Mouse (Mus musculus) forebrain, embryonic 13.5 days (tissue): Measurements from ENCODE around the gene Cbx7. TPM values are rescaled to one million over a fixed set of nuclear protein-coding genes. Genes with fewer than 3 reads are reported as not detected.

Experiments used
- ATAC-seq: fragments of 200-750 bp; cut with Nextera tagmentation; 2 replicates; pipeline ENCODE4 v1.8.0; 2017
- H3K27ac ChIP-seq: fragments of 300-500 bp; sonication (generic); 2 replicates; pipeline ENCODE4 v1.5.1; 2015; ENCODE audit warnings: inconsistent platforms, mild to moderate bottlenecking, moderate library complexity
- H3K27me3 ChIP-seq: fragments of 300-500 bp; sonication (generic); 2 replicates; pipeline ENCODE4 v1.6.1; 2015; ENCODE audit warnings: mild to moderate bottlenecking, inconsistent platforms
- H3K36me3 ChIP-seq: fragments of 300-500 bp; sonication (generic); 2 replicates; pipeline ENCODE4 v1.6.1; 2015; ENCODE audit warnings: mild to moderate bottlenecking, inconsistent platforms; ENCODE audit not compliant: poor library complexity, severe bottlenecking
- H3K4me1 ChIP-seq: fragments of 300-500 bp; sonication (generic); 2 replicates; pipeline ENCODE4 v1.6.1; 2015; ENCODE audit warnings: inconsistent platforms
- H3K4me2 ChIP-seq: fragments of 300-500 bp; sonication (generic); 2 replicates; pipeline ENCODE4 v1.6.1; 2015; ENCODE audit warnings: inconsistent platforms, mild to moderate bottlenecking, moderate library complexity
- H3K4me3 ChIP-seq: fragments of 300-500 bp; sonication (generic); 2 replicates; pipeline ENCODE4 v1.5.1; 2015; ENCODE audit warnings: mild to moderate bottlenecking, inconsistent platforms
- H3K9ac ChIP-seq: fragments of 300-500 bp; sonication (generic); 2 replicates; pipeline ENCODE4 v1.6.1; 2015; ENCODE audit warnings: mild to moderate bottlenecking, inconsistent platforms
- H3K9me3 ChIP-seq: fragments of 300-500 bp; sonication (generic); replicated peaks from 2 replicates; pipeline ENCODE4 v1.6.1; 2016; ENCODE audit warnings: inconsistent platforms
- WGBS: fragments of 180-500 bp; shearing (Covaris S2); methylation state at CpG from one replicate; pipeline ENCODE4 v1.1.7; 2015; 5-methylcytosine and 5-hydroxymethylcytosine counted together
- polyA plus RNA-seq: library from polyadenylated mRNA; unstranded; fragments of >200 nt; fragmentation: Nextera tagmentation; extraction: Ambion mirVana; gene quantifications from 2 replicates; pipeline ENCODE4 v1.2.1, GENCODE M21; 2015

Gene Cbx7
- polyA plus RNA-seq, 1 experiment from 2014 or later, result 2.5 TPM

- peak overlapping the region; percentile 62 for H3K4me3 ChIP-seq
- peak overlapping the region; percentile 79 for H3K4me2 ChIP-seq
- H3K36me3 ChIP-seq, result no peaks in the 10 kb centered on the region
- no peaks in the 10 kb centered on the region for H3K9me3 ChIP-seq
- peaks cover 28% of the 10 kb centered on the region for H3K27me3 ChIP-seq
- peak overlapping the region; percentile 71; the same call in 1 of the 2 replicates for H3K9ac ChIP-seq
- ATAC-seq, result no peak
- WGBS, result 20% methylated on average over 13 of the region's 13 CpGs
- H3K27ac ChIP-seq, result no peak overlapping the region
- H3K4me1 ChIP-seq, result peaks cover 41% of the 10 kb centered on the region
Measured at GRCm38 (mm10) chr15:79931496-79932141, 39.3 kb downstream of the Cbx7 start.

- Histone ChIP-seq H3K27me3 (peaks cover 25% of the 10 kb centered on the region), H3K36me3 (no peaks in the 10 kb centered on the region), H3K27ac (no peak overlapping the region), H3K4me1 (peaks cover 37% of the 10 kb centered on the region), H3K4me2 (no peak overlapping the region), H3K9me3 (no peaks in the 10 kb centered on the region), H3K9ac (no peak overlapping the region), H3K4me3 (no peak overlapping the region)
- 88% methylated on average over 3 of the region's 3 CpGs for WGBS
- no peak for ATAC-seq
Measured at GRCm38 (mm10) chr15:79929734-79930133, 41.2 kb downstream of the Cbx7 start.

- 84% methylated on average over 2 of the region's 2 CpGs for WGBS
- peaks cover 20% of the 10 kb centered on the region for H3K27me3 ChIP-seq
- no peaks in the 10 kb centered on the region for H3K9me3 ChIP-seq
- H3K4me1 ChIP-seq, result peaks cover 27% of the 10 kb centered on the region
- no peak overlapping the region for H3K27ac ChIP-seq
- no peak overlapping the region for H3K4me3 ChIP-seq
- H3K4me2 ChIP-seq, result no peak overlapping the region
- H3K9ac ChIP-seq, result no peak overlapping the region
- H3K36me3 ChIP-seq, result no peaks in the 10 kb centered on the region
- ATAC-seq, result no peak
Measured at GRCm38 (mm10) chr15:79928736-79929135, 42.2 kb downstream of the Cbx7 start.

DNA sequence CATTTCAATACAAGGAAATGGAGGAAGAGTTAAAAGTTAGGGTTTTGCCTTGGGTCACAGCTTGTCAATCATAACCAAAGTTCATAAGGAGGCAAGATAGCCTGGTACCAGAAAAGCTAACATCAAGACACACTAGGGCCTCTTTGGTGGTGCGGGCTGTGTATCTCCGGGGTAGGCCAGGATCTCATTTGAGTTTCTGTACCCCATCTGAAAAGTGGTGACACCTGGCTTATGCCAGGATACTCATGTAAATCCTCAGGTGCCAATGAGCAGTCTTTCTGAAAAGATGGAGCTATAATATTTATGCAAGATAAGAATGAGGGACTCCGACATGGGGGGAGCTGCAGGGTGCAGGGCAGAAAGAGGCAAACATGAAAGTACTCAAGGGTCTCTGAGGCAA is 42.6 kb downstream of the Cbx7 start:
- peaks cover 16% of the 10 kb centered on the region for H3K27me3 ChIP-seq

GRCm38 (mm10) chr15:79927637-79928122 is 43.2 kb downstream of the Cbx7 start:
- Histone ChIP-seq H3K4me3 (peak overlapping the region; percentile 57), H3K9me3 (no peaks in the 10 kb centered on the region), H3K27me3 (peaks cover 10% of the 10 kb centered on the region), H3K4me2 (peak overlapping the region; percentile 76), H3K9ac (peak overlapping the region; percentile 71), H3K36me3 (no peaks in the 10 kb centered on the region), H3K27ac (peak overlapping the region; percentile 31; the same call in 1 of the 2 replicates), H3K4me1 (peaks cover 18% of the 10 kb centered on the region)
- peak; percentile 91 for ATAC-seq
- under 1% methylated on average over 29 of the region's 29 CpGs for WGBS

More for the DNA sequence above, 42.6 kb downstream of the Cbx7 start:
- Histone ChIP-seq H3K9ac (no peak overlapping the region), H3K27ac (no peak overlapping the region), H3K4me3 (no peak overlapping the region), H3K36me3 (no peaks in the 10 kb centered on the region), H3K4me1 (peaks cover 23% of the 10 kb centered on the region), H3K4me2 (peak overlapping the region; percentile 76), H3K9me3 (no peaks in the 10 kb centered on the region)
- 85% methylated on average over 3 of the region's 3 CpGs for WGBS
- ATAC-seq, result no peak

DNA sequence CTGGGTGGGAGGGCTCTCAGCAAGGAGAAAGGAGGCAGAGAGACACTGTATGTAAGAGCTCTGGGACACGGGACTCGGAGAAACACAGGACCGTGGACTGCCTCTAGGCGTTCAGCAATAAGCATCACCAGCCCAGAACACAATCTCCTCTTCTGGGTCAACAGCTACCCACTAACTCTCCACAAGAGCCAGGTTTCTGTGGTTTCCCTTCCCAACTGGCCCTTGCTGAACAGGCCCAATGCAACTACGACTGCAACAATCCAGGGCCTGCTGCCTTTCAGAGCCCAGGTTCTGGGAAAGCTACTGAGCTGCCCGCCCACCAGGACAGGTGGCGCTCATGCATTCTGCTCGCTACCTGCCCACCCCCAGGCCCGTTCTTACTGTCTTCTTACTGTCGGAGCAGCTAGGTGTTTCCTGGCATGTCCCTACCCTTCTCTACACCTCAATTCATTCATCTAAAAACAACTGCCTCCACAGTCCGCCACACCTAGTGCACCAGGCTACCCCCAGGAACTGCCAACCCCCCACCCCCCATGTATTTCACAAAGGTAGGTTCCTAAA is 44.0 kb downstream of the Cbx7 start:
- Histone ChIP-seq H3K4me1 (peaks cover 14% of the 10 kb centered on the region), H3K27me3 (peaks cover 8% of the 10 kb centered on the region), H3K4me3 (peak overlapping the region; percentile 57), H3K36me3 (peaks cover 3% of the 10 kb centered on the region; the same call in 1 of the 2 replicates), H3K27ac (no peak overlapping the region), H3K4me2 (peak overlapping the region; percentile 76), H3K9me3 (no peaks in the 10 kb centered on the region), H3K9ac (peak overlapping the region; percentile 71)
- 73% methylated on average over 11 of the region's 11 CpGs for WGBS
- ATAC-seq, result peak; percentile 19; the same call in 1 of the 2 replicates

DNA sequence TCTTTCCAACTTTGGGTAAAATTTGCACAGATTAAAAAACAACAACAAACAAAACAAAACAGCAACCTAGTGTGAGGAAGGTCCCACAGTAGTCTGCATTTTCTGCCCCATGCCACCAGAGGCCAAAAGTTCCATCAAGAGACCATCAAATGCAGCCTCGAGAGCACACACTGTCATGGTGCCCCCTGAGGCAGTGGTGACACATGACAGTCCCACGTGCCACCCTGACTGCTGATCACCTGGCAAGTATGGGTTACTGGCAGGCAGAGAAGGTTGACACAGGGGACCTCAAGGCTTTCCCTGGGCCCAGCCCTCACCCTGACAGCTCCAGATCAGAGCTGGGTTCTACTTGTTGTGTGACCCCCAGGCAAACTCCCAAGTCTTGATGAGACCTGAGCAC is 51.1 kb downstream of the Cbx7 start:
- Histone ChIP-seq H3K4me1 (no peaks in the 10 kb centered on the region), H3K4me3 (no peak overlapping the region), H3K36me3 (peaks cover 23% of the 10 kb centered on the region), H3K9me3 (no peaks in the 10 kb centered on the region), H3K27ac (no peak overlapping the region), H3K27me3 (no peaks in the 10 kb centered on the region), H3K9ac (no peak overlapping the region), H3K4me2 (no peak overlapping the region)
- 59% methylated on average over 2 of the region's 2 CpGs for WGBS
- no peak for ATAC-seq

DNA sequence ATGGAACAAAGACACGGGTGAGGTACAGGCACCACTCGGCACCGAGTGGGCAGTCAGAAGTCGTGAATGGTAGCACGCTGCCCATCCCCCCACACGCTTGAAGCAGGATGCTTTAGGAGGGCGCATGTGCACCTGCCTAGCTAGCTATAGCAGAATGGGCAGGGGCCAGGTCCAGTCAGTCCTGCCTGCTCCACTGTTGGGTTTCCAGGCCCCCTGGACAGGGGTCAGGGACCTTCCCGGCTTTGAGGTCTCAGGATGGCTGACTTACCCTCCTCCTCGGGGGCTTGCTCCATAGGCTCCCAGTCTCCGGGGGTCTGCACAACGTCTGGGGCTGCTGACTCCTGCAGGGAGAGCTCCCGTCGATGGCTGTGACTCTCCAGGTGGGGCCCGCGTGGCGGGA is 52.4 kb downstream of the Cbx7 start:
- no peak for ATAC-seq
- WGBS, result 92% methylated on average over 16 of the region's 16 CpGs

GRCm38 (mm10) chr15:79917111-79917720 is 53.7 kb downstream of the Cbx7 start:
- peaks cover 23% of the 10 kb centered on the region for H3K36me3 ChIP-seq
- H3K9me3 ChIP-seq, result no peaks in the 10 kb centered on the region
- H3K4me3 ChIP-seq, result no peak overlapping the region
- H3K4me1 ChIP-seq, result no peaks in the 10 kb centered on the region
- ATAC-seq, result no peak
- 92% methylated on average over 14 of the region's 14 CpGs for WGBS
- no peak overlapping the region for H3K27ac ChIP-seq
- no peak overlapping the region for H3K9ac ChIP-seq
- no peaks in the 10 kb centered on the region for H3K27me3 ChIP-seq
- H3K4me2 ChIP-seq, result no peak overlapping the region

More for the DNA sequence above, 52.4 kb downstream of the Cbx7 start:
- no peak overlapping the region for H3K27ac ChIP-seq
- peaks cover 23% of the 10 kb centered on the region for H3K36me3 ChIP-seq
- no peaks in the 10 kb centered on the region for H3K9me3 ChIP-seq
- H3K27me3 ChIP-seq, result no peaks in the 10 kb centered on the region
- H3K4me3 ChIP-seq, result no peak overlapping the region
- no peaks in the 10 kb centered on the region for H3K4me1 ChIP-seq
- no peak overlapping the region for H3K4me2 ChIP-seq
- H3K9ac ChIP-seq, result no peak overlapping the region

DNA sequence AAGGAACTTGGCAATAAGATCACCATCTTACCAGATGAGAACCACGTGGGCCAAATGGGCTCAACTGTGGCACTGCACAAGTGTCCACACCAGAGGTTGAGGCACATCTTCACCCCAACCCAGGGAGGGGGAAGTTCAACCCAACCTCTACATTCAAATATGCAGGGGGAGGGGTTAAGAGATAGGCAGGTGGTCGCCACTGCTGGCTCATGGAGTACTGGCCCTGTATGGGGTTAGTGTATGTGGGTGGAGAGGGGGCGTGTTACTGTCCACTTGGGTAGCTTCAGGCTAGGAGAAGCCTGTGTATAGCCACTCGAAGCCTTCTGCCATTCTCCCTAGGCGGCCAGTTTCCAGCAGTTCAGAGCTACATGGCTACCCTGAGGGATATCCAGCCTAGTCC is 54.8 kb downstream of the Cbx7 start:
- ATAC-seq, result no peak
- Histone ChIP-seq H3K27ac (no peak overlapping the region), H3K36me3 (peaks cover 14% of the 10 kb centered on the region), H3K4me2 (no peak overlapping the region), H3K4me1 (no peaks in the 10 kb centered on the region), H3K27me3 (no peaks in the 10 kb centered on the region), H3K9ac (no peak overlapping the region), H3K9me3 (no peaks in the 10 kb centered on the region), H3K4me3 (no peak overlapping the region)
- 76% methylated on average over 5 of the region's 5 CpGs for WGBS

- Histone ChIP-seq H3K4me2 (no peak overlapping the region), H3K27me3 (no peaks in the 10 kb centered on the region), H3K4me1 (no peaks in the 10 kb centered on the region), H3K36me3 (peaks cover 13% of the 10 kb centered on the region), H3K27ac (no peak overlapping the region), H3K9me3 (no peaks in the 10 kb centered on the region), H3K4me3 (no peak overlapping the region), H3K9ac (no peak overlapping the region)
- ATAC-seq, result no peak
- WGBS, result 92% methylated on average over 3 of the region's 3 CpGs
Measured at GRCm38 (mm10) chr15:79914357-79914756, 56.6 kb downstream of the Cbx7 start.

- Histone ChIP-seq H3K36me3 (peaks cover 13% of the 10 kb centered on the region), H3K9me3 (no peaks in the 10 kb centered on the region), H3K4me2 (no peak overlapping the region), H3K27ac (no peak overlapping the region), H3K4me3 (no peak overlapping the region), H3K4me1 (no peaks in the 10 kb centered on the region), H3K27me3 (no peaks in the 10 kb centered on the region), H3K9ac (no peak overlapping the region)
- no peak for ATAC-seq
- 97% methylated on average over 6 of the region's 6 CpGs for WGBS
Measured at GRCm38 (mm10) chr15:79913761-79914346, 57.1 kb downstream of the Cbx7 start.
